Mouse (Mus musculus) cortical plate, adult 2 months (tissue): ENCODE measurements around the gene Rgs14.

Experiments used
- CTCF ChIP-seq: fragments of 200-500 bp; IDR thresholded peaks from 2 replicates; pipeline ENCODE4 v1.5.1; 2011; ENCODE audit warnings: mild to moderate bottlenecking, control low read depth, low read length; ENCODE audit not compliant: insufficient read depth; ENCODE audit errors: extremely low read depth
- POLR2A ChIP-seq: fragments of 200-500 bp; IDR thresholded peaks from 2 replicates; pipeline ENCODE4 v1.6.1; 2011; ENCODE audit warnings: mild to moderate bottlenecking, low read length, control low read depth; ENCODE audit not compliant: insufficient read depth; ENCODE audit errors: extremely low read depth

- TF ChIP-seq POLR2A (no peak), CTCF (no peak)
Observed at GRCm38 (mm10) chr13:55332331-55332730, 37.2 kb upstream of the Rgs14 start.
